Comparison of ENCODE assay signal across 8 mouse cellular contexts in genomic region chr11:94149509-94150259, GRCm38 (mm10).
A peak's percentile ranks its signal among the peaks of the same experiment; 100 is the strongest.
DNase-seq lines count a peak whose midpoint lies in the region.

No protein-coding gene starts in this region.

- WGBS in heart, embryonic 10.5 days = 26% methylated on average over 16 of the region's 16 CpGs
- 25% methylated on average over 16 of the region's 16 CpGs for WGBS in midbrain, embryonic 10.5 days

- H3K27me3 ChIP-seq in heart, embryonic 10.5 days (ENCODE audit: insufficient read depth, poor library complexity, severe bottlenecking) = peaks cover 38% of the 10 kb centered on the region
- H3K27me3 ChIP-seq in midbrain, embryonic 10.5 days (ENCODE audit: low read depth, poor library complexity, severe bottlenecking) = peaks cover 50% of the 10 kb centered on the region

- peak; percentile 42 to 63 for DNase-seq in layer of hippocampus, postnatal 10 days (ENCODE audit: low spot score in 2 of 2)
- no peak for DNase-seq in layer of hippocampus, postnatal 36 days
- peak; percentile 76 to 77 for DNase-seq in cerebellum, adult 18-20 months
- DNase-seq in heart, embryonic 10.5 days (ENCODE audit: low spot score) = no peak
- peak; percentile 50 for DNase-seq in kidney, postnatal 14 days
- DNase-seq in midbrain, embryonic 10.5 days (ENCODE audit: low spot score) = no peak
- no peak for DNase-seq in urinary bladder, postnatal 25 days (ENCODE audit: low spot score)
- DNase-seq in gastrocnemius, postnatal 25 days = no peak

- no peaks in the 10 kb centered on the region for H3K9me3 ChIP-seq in heart, embryonic 10.5 days
- no peaks in the 10 kb centered on the region for H3K9me3 ChIP-seq in midbrain, embryonic 10.5 days (replicated peaks)

- peak overlapping the region; percentile 81 for H3K27ac ChIP-seq in heart, embryonic 10.5 days
- peak overlapping the region; percentile 89 for H3K27ac ChIP-seq in midbrain, embryonic 10.5 days (replicated peaks)

- no peaks in the 10 kb centered on the region for H3K36me3 ChIP-seq in heart, embryonic 10.5 days
- H3K36me3 ChIP-seq in midbrain, embryonic 10.5 days = no peaks in the 10 kb centered on the region

- H3K4me3 ChIP-seq in heart, embryonic 10.5 days = peak overlapping the region; percentile 67
- H3K4me3 ChIP-seq in midbrain, embryonic 10.5 days = peak overlapping the region; percentile 64

- peaks cover 24% of the 10 kb centered on the region for H3K4me1 ChIP-seq in heart, embryonic 10.5 days
- H3K4me1 ChIP-seq in midbrain, embryonic 10.5 days = peaks cover 37% of the 10 kb centered on the region

Comparison
In these comparisons a context has a peak if more than half of its experiments do, and no peak if none do; other contexts are left out.
1. DNase-seq: peak in layer of hippocampus, postnatal 10 days (2 of 2), cerebellum, adult 18-20 months (2 of 2) and kidney, postnatal 14 days (single experiment); none in layer of hippocampus, postnatal 36 days (0 of 2), heart, embryonic 10.5 days (single experiment), midbrain, embryonic 10.5 days (single experiment), urinary bladder, postnatal 25 days (single experiment) and gastrocnemius, postnatal 25 days (single experiment).